8 mouse cellular contexts compared by ENCODE assay signal in the genomic region with DNA sequence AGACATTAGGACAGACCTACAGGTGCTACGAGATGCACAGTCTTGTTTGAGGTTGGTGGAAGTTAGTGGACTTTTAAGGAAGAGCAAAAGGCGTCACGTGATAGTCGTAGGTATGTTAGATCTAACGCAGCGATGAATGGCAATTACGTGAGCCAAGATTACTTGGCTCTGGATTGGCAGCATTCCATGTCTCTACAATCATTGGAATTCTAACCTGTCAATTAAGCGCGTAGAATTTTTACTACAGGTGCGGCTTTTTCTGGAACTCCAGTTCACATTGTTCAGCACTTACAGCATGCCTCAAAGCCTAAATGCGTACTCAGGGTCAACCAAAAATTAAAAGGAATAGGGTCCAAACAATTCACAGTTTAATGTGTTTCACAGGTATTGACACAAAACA. TPM values are rescaled to one million over a fixed set of nuclear protein-coding genes. Genes with fewer than 3 reads are reported as not detected.
A peak's percentile ranks its signal among the peaks of the same experiment; 100 is the strongest.
DNase-seq lines count a peak whose midpoint lies in the region; ATAC-seq and TF ChIP-seq lines count a peak whose summit lies in the region.

No protein-coding gene starts in this region.

- TF ChIP-seq CTCF in liver, adult 2 months (IDR thresholded peaks at IDR 0.05; ENCODE audit: low read depth, low read length): no peak

- H3K79me2 ChIP-seq in liver, adult 2 months (ENCODE audit: control insufficient read depth, insufficient read depth, low read length): no peaks in the 10 kb centered on the region

- no peaks in the 10 kb centered on the region for H3K9me3 ChIP-seq in hindbrain, embryonic 16.5 days (ENCODE audit: control insufficient read depth, low read length)
- no peaks in the 10 kb centered on the region for H3K9me3 ChIP-seq in liver, embryonic 16.5 days (replicated peaks; ENCODE audit: control insufficient read depth, low read length)
- H3K9me3 ChIP-seq in stomach, embryonic 14.5 days (ENCODE audit: control insufficient read depth, low read depth, low read length): no peaks in the 10 kb centered on the region

- WGBS in liver, adult 2 months: 86% methylated on average over 11 of the region's 11 CpGs
- WGBS in hindbrain, embryonic 16.5 days: 81% methylated on average over 11 of the region's 11 CpGs
- WGBS in liver, embryonic 16.5 days (ENCODE audit: insufficient replicate concordance): 84% methylated on average over 11 of the region's 11 CpGs
- 81% methylated on average over 11 of the region's 11 CpGs for WGBS in stomach, embryonic 14.5 days

- TF ChIP-seq POLR2A in liver, adult 2 months (IDR thresholded peaks at IDR 0.05; ENCODE audit: extremely low read depth, insufficient read depth, low read length): no peak

- no peaks in the 10 kb centered on the region for H3K27me3 ChIP-seq in liver, adult 2 months (ENCODE audit: control insufficient read depth, insufficient read depth, low read length)
- H3K27me3 ChIP-seq in hindbrain, embryonic 16.5 days (replicated peaks; ENCODE audit: control insufficient read depth, insufficient read depth, low read length): no peaks in the 10 kb centered on the region
- H3K27me3 ChIP-seq in liver, embryonic 16.5 days (ENCODE audit: control insufficient read depth, insufficient read depth, low read depth, low read length): no peaks in the 10 kb centered on the region
- H3K27me3 ChIP-seq in stomach, embryonic 14.5 days (ENCODE audit: control insufficient read depth, insufficient read depth, low read length): no peaks in the 10 kb centered on the region

- DNase-seq in liver, adult 2 months (ENCODE audit: extremely low read depth, low read depth, low spot score): peak; percentile 6
- no peak for DNase-seq in liver
- no peak for DNase-seq in left cerebral cortex, postnatal 10 days (ENCODE audit: extremely low spot score in 1 of 2, low spot score in 2 of 2)
- DNase-seq in spleen, adult 12 weeks (ENCODE audit: low spot score): no peak
- no peak for DNase-seq in spleen, postnatal 14 days (ENCODE audit: low spot score in 2 of 2)

- H3K9ac ChIP-seq in liver, adult 2 months (ENCODE audit: low read depth, low read length): no peak overlapping the region
- H3K9ac ChIP-seq in hindbrain, embryonic 16.5 days (ENCODE audit: low read depth, low read length): no peak overlapping the region
- H3K9ac ChIP-seq in liver, embryonic 16.5 days (ENCODE audit: low read depth, low read length): peak overlapping the region; percentile 65
- H3K9ac ChIP-seq in stomach, embryonic 14.5 days (replicated peaks; ENCODE audit: low read depth, low read length): no peak overlapping the region

- H3K4me3 ChIP-seq in liver, adult 2 months (ENCODE audit: insufficient read depth, low read depth, low read length): no peak overlapping the region
- peak overlapping the region; percentile 53; the same call in 1 of the 2 replicates for H3K4me3 ChIP-seq in hindbrain, embryonic 16.5 days (ENCODE audit: low read length)
- H3K4me3 ChIP-seq in liver, embryonic 16.5 days (ENCODE audit: low read depth, low read length): peak overlapping the region; percentile 88
- peak overlapping the region; percentile 71 for H3K4me3 ChIP-seq in stomach, embryonic 14.5 days (ENCODE audit: low read depth, low read length)

- no peak for ATAC-seq in hindbrain, embryonic 16.5 days
- no peak for ATAC-seq in liver, embryonic 16.5 days (ENCODE audit: low read depth)
- ATAC-seq in stomach, embryonic 14.5 days (ENCODE audit: insufficient number of reproducible peaks, insufficient read depth, low FRiP score, low read depth): no peak

- no peak overlapping the region for H3K27ac ChIP-seq in liver, adult 2 months (replicated peaks; ENCODE audit: insufficient read depth, low read depth, low read length)
- no peak overlapping the region for H3K27ac ChIP-seq in hindbrain, embryonic 16.5 days (ENCODE audit: low read depth, low read length)
- H3K27ac ChIP-seq in liver, embryonic 16.5 days (ENCODE audit: low read length): peak overlapping the region; percentile 71
- no peak overlapping the region for H3K27ac ChIP-seq in stomach, embryonic 14.5 days (ENCODE audit: low read length)

- peaks cover 1% of the 10 kb centered on the region; the same call in 1 of the 2 replicates for H3K4me1 ChIP-seq in liver, adult 2 months (ENCODE audit: control insufficient read depth, insufficient read depth, low read length)
- H3K4me1 ChIP-seq in hindbrain, embryonic 16.5 days (ENCODE audit: control insufficient read depth, insufficient read depth, low read depth, low read length): peaks cover 2% of the 10 kb centered on the region; the same call in 1 of the 2 replicates
- H3K4me1 ChIP-seq in liver, embryonic 16.5 days (ENCODE audit: control insufficient read depth, low read depth, low read length): peaks cover 5% of the 10 kb centered on the region
- H3K4me1 ChIP-seq in stomach, embryonic 14.5 days (ENCODE audit: control insufficient read depth, insufficient read depth, low read length): 0 out of 2 replicates have a peak, but pooled peaks cover 3% of the 10 kb centered on the region

- H3K4me2 ChIP-seq in hindbrain, embryonic 16.5 days (ENCODE audit: low read length): peak overlapping the region; percentile 76
- H3K4me2 ChIP-seq in liver, embryonic 16.5 days (ENCODE audit: low read depth, low read length): peak overlapping the region; percentile 93
- H3K4me2 ChIP-seq in stomach, embryonic 14.5 days (replicated peaks; ENCODE audit: low read depth, low read length): peak overlapping the region; percentile 72

- H3K36me3 ChIP-seq in liver, adult 2 months (ENCODE audit: control insufficient read depth, insufficient read depth, low read length): no peaks in the 10 kb centered on the region
- no peaks in the 10 kb centered on the region for H3K36me3 ChIP-seq in hindbrain, embryonic 16.5 days (ENCODE audit: control insufficient read depth, insufficient read depth, low read length)
- 0 out of 2 replicates have a peak, but pooled peaks cover 2% of the 10 kb centered on the region for H3K36me3 ChIP-seq in liver, embryonic 16.5 days (ENCODE audit: control insufficient read depth, insufficient read depth)
- H3K36me3 ChIP-seq in stomach, embryonic 14.5 days (ENCODE audit: control insufficient read depth, insufficient read depth, low read length): no peaks in the 10 kb centered on the region

- intact Hi-C loops in left cerebral cortex, postnatal 10 days (cut with DNase I): no loop called here

RNA-seq across cellular contexts. Expression of a gene that starts 0.7 kb away (rescaled TPM):
- 0.18 and 0.74 TPM in 2 replicates for total RNA-seq in liver, adult 2 months (2014; rRNA removed)
- 0.02 TPM in 1 of 2 replicates, not detected in the other for polyA plus RNA-seq in liver, adult 2 months (2012; rRNA removed)
- 4.1 and 4.5 TPM in 2 replicates for polyA plus RNA-seq in hindbrain, embryonic 16.5 days (2015; fragmentation: Nextera tagmentation; extraction: Ambion mirVana)
- 15.2 and 15.4 TPM in 2 replicates for polyA plus RNA-seq in liver, embryonic 16.5 days (2015; fragmentation: Nextera tagmentation; extraction: Ambion mirVana)
- polyA plus RNA-seq in stomach, embryonic 14.5 days (2014; fragmentation: Nextera tagmentation; extraction: Ambion mirVana): 23.4 and 25.7 TPM in 2 replicates
- 1 to 10 TPM; 3.6 to 4.2 TPM for total RNA-seq in left cerebral cortex, postnatal 10 days (2021)
